Mouse (Mus musculus) urinary bladder, postnatal 4 days (tissue): ENCODE measurements around the gene Aunip.

Experiments
- DNase-seq, 2 experiments: peaks; one replicate each; pipeline ENCODE4 v3.0.0; 2021 to 2022; ENCODE audit warnings: low spot score in 2 of 2

The Aunip gene

GRCm38 (mm10) chr4:134515614-134516013 is 4.8 kb downstream of the Aunip start:
- no peak for DNase-seq

GRCm38 (mm10) chr4:134516981-134517380 is 6.2 kb downstream of the Aunip start:
- DNase-seq, result no peak

- DNase-seq, result no peak
Measured at GRCm38 (mm10) chr4:134517719-134518118, 6.9 kb downstream of the Aunip start.

DNA sequence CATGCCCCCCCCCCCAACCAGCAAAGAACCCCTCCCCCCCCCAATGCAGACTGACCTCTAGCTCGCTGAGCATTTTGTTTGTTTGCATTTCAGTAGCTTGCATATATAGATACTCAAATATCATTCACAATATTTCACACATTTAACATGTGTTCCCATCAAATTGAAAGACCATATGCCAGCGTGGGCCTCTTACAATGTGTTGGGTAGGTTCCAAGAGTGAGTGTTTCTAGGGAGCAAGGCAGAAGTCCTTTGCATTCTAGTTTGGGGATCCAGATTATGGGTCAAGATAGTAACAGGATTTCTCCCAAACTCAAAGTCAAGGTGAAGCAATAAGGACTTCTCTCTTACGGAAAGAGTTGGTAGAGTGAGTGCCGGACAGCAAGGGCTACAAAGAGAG is 7.7 kb downstream of the Aunip start:
- DNase-seq, result no peak

DNA sequence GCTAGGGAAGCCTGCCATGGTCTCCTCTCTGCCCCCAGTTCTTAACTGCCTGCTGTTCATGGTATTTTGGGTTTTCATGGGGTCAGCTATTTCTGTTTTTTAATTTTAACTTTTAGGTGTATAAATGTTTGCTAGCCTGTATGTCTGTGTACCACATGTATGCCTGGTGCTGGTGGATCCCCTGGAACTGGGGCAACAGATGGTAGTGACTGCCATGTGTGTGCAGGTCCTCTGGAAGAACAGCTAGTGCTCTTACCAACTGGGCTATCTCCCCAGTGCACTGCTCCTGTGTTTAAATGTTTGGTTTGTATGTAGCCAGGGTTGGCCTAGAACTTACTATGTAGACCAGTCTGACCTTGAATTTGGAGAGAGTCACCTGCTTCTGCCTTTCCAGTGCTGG is 8.5 kb downstream of the Aunip start:
- DNase-seq, result no peak

DNA sequence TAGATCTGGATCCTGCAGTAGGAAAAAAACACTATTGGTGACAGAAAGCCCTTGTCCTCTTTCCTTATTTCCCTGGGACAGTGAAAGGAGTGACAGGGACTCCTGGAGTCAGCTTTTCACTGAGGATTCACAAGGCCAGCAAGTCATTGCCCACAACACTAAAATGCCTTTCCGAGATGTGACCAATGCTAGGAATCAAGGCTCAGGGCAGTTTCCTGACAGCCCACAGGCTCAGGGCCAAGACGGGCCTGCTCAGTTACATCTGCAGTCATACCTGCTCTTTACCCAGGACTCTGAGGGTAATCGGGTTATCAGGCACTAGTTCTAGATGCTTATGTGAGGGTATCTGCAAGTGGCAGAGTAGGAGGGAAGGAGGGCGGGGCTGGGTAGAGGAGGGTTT is 12.6 kb downstream of the Aunip start:
- no peak for DNase-seq

GRCm38 (mm10) chr4:134525806-134526205 is 15.0 kb downstream of the Aunip start:
- no peak for DNase-seq

DNA sequence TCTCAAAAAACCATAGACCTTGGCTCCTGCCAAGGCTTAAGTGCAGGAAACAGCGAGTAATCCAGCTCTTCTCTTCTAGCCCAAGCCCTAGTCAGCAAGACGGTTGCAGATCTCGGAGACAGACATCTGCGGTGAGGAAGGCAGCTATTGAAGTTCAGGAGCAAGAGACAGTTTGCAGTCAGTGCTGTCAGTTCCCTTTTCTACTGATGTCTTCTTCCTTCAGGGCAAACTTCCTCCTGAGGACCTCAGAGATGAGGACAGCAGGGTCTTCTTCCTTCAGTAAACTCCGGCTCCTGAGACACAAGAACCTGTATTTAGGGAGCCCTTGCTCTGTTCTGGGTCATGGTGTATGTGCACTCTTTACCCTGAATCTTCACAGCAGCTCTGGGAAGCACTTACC is 15.4 kb downstream of the Aunip start:
- no peak for DNase-seq

DNA sequence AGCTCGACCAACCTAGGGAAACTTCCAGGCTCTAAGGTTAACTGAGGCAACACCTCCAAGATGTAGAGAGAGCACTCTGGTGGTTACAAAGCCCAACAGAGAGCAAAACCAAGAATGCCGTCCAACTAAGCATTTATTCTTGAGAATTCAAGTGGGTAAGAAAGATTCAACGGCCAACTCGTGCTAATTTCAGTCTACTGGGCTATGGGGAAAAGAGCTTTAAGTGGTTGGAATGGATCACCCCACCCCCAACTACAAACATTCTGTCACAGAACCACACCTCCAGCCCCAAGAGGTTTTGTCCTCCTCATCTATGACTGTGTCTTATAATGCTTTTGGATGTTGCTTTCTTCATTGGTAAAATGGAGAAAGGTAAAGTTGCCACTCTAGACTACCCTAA is 22.1 kb downstream of the Aunip start:
- no peak for DNase-seq

DNA sequence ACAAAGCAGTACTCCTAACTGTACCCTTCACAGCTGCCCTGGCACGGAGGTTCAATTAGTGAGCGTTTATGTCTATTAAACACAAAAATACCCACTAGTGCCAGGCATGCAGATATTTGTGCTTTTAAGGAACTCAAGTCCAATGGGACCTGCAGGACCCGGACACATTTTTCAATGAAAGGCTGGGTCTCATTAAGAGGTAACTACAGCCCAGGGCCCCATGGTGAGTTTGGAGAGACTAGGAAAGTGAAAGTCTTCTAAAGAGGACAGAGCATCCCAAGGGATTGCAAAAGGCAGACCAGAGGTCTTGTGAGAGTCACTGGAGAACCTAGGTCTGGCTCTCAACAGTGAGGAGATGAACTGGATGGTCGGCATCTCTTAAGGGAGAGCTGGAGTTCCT is 22.6 kb downstream of the Aunip start:
- DNase-seq, result no peak

DNA sequence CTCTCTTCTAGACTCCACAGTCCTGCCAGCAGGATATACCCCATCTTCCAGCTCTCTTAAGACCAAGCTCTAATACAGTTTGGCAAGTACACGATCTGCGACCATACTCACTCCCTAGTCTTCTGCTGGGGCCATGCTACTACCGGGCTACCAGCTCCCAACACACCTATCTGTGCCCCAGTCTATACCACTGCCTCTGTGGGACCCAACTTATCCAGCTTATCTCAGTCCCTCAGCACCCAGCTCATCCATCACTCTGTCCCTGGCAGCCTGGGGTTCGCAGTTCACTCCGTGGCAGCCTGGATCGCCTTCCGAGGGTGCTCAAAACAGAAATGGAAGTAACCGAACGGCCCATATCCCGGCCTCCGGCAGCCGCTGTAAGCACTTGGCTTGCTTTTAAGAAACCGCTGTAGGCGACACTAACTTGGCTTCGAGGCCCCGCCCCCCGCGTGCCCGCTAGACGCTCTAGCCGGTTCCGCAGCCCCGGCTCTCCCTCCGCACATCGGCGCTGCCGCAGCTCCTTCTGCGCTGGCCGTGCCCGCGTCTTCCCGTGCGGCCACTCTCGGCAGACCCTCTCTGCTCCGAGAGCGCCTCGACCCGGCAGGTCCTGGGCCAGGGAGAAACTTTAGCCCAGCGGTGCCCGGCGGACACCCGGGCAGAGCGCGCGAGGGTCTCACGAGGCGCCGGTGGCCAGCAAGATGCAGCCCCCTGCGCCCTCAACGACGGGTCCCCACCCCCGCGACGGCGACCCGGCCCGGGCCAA is 23.5 kb downstream of the Aunip start:
- peak; percentile 61 to 70 for DNase-seq

DNA sequence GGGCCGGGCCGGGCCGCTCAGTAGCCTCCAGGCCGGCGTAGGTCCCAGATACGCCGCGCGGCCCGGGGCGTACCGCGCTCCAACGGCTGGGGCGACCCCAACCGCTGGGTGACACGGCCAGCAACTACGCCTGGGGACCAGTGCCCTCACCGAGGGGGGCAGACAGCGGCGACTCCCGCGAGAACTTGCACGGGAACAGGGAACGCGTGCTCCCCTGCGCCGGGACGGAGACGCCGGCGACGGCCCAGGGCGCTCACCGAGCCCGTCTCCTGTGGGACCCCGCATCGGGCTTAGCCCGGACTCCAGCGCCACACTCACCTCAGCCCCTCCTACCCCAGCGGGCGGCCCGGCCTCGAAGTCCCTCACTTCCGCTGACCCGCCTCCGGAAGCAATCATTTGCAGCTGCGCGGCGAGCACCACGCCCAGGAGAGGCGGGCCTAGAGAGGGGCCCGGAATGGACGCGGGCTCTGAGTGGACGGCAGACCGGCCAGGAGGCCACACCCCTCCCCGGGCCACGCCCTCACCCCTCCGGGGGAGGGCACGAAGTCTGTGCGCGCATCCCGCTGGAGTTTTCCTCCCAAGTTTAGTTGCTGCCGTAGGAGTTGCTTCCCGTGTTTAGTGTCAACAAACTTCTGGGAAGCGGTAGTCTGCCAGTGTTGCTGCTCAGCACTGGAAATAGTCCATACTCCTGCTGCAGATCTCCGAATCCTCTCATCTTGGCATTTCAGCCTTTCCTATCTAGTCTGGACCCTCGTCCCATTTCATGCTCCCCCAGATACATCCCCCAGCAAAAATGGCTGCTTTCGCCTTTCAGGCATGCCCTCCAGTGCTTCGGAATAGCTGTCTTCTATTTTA is 24.4 kb downstream of the Aunip start, which contains the start of gene Mtfr1l:
Gene Mtfr1l, minus strand, starts transcription at position 456 of the 855 bp plus-strand sequence.
- peak; percentile 97 to 98 for DNase-seq

DNA sequence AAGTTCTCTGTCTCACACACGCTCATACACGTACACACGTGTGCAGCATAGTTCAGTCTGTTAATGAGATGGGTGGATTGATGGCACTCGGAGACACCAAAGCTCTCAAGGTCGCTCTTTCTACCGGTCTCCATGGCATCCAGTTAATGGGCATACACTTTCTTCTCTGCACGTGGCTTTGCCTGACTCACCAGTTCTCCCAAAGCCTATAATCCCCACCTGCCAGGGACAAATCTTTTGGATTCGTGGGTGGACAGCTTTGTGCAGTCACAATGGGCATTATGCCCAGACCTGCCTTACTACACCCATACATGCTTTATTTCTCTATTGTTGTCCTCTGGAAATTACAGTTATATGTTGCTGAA is 25.0 kb downstream of the Aunip start:
- no peak for DNase-seq

DNA sequence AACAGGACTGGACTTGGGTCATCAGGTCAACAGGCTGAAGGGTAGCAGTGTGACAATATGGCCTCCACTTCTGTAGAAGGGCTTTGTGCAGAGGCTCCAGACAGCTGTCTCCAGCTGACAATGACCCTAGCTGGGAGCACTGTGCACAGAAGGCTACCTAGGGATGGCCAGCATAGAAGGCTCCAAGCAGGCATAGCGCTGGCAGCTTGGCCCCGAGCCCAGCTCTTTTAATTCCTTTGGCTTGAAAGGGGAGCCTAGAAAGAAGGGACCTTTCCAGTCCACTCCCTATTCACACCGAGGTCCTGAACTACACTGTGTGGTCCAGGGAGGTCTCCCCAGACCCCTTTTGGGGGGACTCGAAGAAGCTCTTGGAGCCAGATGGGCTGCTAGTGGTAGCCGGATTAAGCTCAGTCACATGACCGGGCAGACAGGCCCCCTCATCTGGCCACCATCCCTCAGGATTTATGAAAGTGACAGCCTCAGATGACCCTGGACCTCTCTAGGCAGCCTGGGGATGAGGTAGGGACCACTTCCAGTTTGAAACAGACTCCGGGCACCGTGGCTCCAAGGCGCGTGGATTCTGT is 28.3 kb downstream of the Aunip start:
- DNase-seq, result no peak

DNA sequence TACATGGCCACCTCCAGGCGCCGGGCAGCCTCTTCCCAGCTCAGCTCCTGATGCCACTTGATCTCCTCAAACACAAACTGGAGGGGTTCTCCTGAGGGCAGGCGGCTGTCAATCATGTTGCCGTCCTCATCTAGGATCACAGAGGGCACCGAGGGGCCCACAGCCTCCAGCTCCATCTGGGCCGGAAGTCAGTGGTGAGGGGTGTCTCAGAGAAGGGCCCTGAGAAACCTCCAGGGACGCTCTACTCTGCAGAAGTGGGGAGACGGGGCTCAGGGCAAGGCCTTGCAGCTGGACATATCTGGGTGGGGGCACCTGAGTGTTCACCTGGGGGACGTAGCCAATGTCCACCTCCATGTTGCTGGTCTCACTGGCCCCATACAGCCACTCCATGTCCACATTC is 31.9 kb downstream of the Aunip start:
- no peak for DNase-seq

DNA sequence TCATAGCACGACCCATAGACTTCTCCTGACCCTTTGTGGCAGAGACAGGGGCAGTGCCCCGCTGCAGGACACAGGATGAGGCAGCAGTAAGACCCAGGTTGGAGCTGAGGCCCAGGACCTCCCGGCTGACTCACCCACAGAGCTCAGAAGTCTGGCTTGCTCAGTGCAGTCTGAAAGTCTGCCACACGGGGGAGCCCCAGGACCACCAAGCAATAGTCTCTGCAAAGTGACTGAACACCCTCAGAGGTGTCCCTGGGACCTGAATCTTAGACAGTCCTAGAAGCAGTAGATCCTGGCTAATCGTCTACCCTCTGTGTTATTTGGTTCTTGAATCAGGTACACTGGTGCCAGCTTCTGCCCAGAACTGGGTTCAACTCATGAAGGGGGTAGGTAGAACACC is 32.5 kb downstream of the Aunip start:
- DNase-seq, result peak; percentile 84 to 93

DNA sequence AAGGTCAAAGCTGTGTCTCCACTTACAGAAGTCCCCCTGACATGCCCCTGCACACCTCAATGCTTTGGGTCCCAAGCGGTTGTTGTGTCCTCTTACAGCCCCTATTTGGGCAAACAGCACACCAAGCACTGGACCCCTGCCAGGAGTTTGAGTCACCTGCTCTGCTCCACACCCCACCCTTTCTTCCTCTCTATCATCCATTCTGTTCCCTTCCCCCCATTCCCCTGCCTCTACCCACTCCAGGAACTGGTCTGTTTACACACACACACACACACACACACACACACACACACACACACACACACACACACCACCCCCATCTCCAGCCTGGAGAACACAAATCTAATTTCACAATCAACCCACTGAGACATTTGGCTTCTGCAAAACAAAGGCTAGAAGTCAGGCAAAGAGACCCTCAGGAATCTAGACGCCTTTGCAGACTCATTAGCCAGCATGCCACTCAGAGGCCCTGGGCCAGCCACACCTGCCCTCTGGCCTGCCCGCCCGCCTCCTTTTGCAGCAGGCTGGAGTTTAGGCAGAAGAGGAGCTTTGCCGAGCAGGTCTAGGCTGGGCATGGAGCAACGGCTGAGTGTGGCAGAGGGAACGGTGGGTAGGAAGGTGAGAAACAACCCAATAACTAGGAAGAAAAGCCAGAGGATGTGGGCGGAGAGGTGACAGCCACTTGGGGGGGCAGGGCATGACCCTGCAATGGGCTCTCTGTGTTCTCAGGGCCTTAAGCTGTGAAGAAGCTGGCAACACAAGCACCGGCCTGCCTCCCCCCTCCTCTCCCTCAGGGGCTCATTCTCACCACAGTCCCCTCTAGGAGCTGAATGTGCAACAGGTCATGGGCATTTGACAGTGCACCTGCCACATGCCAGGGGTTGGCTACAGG is 36.3 kb downstream of the Aunip start:
- DNase-seq, result no peak

- DNase-seq, result no peak
Measured at GRCm38 (mm10) chr4:134548169-134548938, 37.6 kb downstream of the Aunip start.

- no peak for DNase-seq
Measured at GRCm38 (mm10) chr4:134549899-134550298, 39.1 kb downstream of the Aunip start.

DNA sequence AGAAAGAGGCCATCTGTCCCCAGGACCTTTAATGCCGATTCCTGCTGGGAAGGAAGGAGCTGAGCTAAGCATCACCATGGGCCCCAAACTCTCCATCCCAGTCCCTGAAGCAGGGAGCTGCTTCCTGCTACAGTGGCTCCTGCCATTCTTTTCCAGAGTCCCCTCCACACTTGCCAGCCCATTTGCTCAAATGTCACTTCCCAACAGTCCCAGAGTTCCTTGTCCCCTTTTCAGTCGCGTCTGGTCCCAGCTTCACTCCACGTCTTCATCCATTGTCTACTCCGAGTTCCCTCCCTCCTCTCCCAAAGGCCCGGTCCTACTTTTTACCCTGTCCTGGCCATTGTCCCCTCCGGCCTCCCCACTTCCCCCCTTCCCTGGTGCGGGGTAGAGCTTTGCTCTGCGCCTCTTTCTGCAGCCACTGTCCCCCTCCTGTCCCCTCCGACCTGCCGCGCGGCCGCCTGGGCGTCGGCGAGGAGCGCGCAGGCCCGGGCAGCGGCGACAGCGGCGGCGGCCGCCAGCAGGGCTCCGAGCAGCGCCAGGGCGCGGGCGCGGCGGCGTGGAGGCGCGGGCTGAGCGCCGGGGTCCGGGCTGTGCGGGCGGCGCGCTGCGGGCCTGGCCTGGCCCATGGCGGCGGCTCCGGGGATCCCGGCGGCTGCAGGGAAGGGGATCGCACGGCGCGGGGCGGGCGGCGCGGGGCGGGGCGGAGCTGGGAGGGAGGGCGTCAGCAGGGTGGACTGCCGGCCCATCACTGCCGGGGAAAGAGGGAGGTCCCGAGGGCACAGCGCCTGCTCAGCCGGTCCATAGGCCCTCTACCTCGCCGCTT is 40.9 kb downstream of the Aunip start, which contains the start of gene Selenon:
Gene Selenon, minus strand, starts transcription at position 673 of the 823 bp plus-strand sequence.
- peak; percentile 69 to 70 for DNase-seq
